Mouse (Mus musculus): ENCODE measurements around the gene Maz. TPM values are rescaled to one million over a fixed set of nuclear protein-coding genes. Genes with fewer than 3 reads are reported as not detected.

Maz gene
- polyA plus RNA-seq, 1 experiment from 2014 or later: 104 TPM

GRCm38 (mm10) chr7:127020031-127020430 is 6.8 kb downstream of the Maz start:
- H3K36me3 ChIP-seq: peaks cover 40% of the 10 kb centered on the region
- no peaks in the 10 kb centered on the region for H3K27me3 ChIP-seq (replicated peaks)
- 0 out of 2 replicates have a peak overlapping the region, but pooled peaks have one; percentile 50 for H3K27ac ChIP-seq
- H3K4me2 ChIP-seq: peak overlapping the region; percentile 98
- 0 out of 2 replicates have a peak overlapping the region, but pooled peaks have one; percentile 9 for H3K9ac ChIP-seq
- no peak for ATAC-seq
- no peaks in the 10 kb centered on the region for H3K9me3 ChIP-seq (replicated peaks)
- WGBS (ENCODE audit: insufficient replicate concordance): 68% methylated on average over 3 of the region's 3 CpGs
- H3K4me3 ChIP-seq: no peak overlapping the region
- peaks cover 84% of the 10 kb centered on the region for H3K4me1 ChIP-seq

GRCm38 (mm10) chr7:127019306-127019960 is 7.4 kb downstream of the Maz start:
- Histone ChIP-seq H3K27me3 (replicated peaks) (no peaks in the 10 kb centered on the region), H3K4me3 (no peak overlapping the region), H3K27ac (0 out of 2 replicates have a peak overlapping the region, but pooled peaks have one; percentile 50), H3K36me3 (peaks cover 40% of the 10 kb centered on the region), H3K4me2 (peak overlapping the region; percentile 98), H3K9me3 (replicated peaks) (no peaks in the 10 kb centered on the region), H3K4me1 (peaks cover 84% of the 10 kb centered on the region), H3K9ac (no peak overlapping the region)
- WGBS (ENCODE audit: insufficient replicate concordance): 74% methylated on average over 14 of the region's 14 CpGs
- ATAC-seq: no peak

- Histone ChIP-seq H3K36me3 (peaks cover 40% of the 10 kb centered on the region), H3K27me3 (replicated peaks) (no peaks in the 10 kb centered on the region), H3K4me3 (no peak overlapping the region), H3K4me2 (peak overlapping the region; percentile 10; the same call in 1 of the 2 replicates), H3K27ac (peak overlapping the region; percentile 62), H3K9me3 (replicated peaks) (no peaks in the 10 kb centered on the region), H3K9ac (peak overlapping the region; percentile 45; the same call in 1 of the 2 replicates), H3K4me1 (peaks cover 84% of the 10 kb centered on the region)
- 76% methylated on average over 15 of the region's 15 CpGs for WGBS (ENCODE audit: insufficient replicate concordance)
- ATAC-seq: no peak
These were observed 8.2 kb downstream of the Maz start for GRCm38 (mm10) chr7:127018416-127019305.

- H3K4me2 ChIP-seq: peak overlapping the region; percentile 10; the same call in 1 of the 2 replicates
- peak overlapping the region; percentile 45; the same call in 1 of the 2 replicates for H3K9ac ChIP-seq
- peaks cover 39% of the 10 kb centered on the region for H3K36me3 ChIP-seq
- peak overlapping the region; percentile 62 for H3K27ac ChIP-seq
- no peak for ATAC-seq
- whole genome bisulfite sequencing (ENCODE audit: insufficient replicate concordance): 46% methylated on average over 6 of the region's 6 CpGs
- peaks cover 81% of the 10 kb centered on the region for H3K4me1 ChIP-seq
- no peaks in the 10 kb centered on the region for H3K27me3 ChIP-seq (replicated peaks)
- H3K9me3 ChIP-seq (replicated peaks): no peaks in the 10 kb centered on the region
- H3K4me3 ChIP-seq: no peak overlapping the region
These were observed 8.9 kb downstream of the Maz start for GRCm38 (mm10) chr7:127017950-127018345.

- Histone ChIP-seq H3K4me1 (peaks cover 78% of the 10 kb centered on the region), H3K9ac (peak within 1 kb of the TSS; percentile 85)
These were observed 9.6 kb downstream of the Maz start, which contains the start of gene Pagr1a for GRCm38 (mm10) chr7:127016971-127017949. Pagr1a (minus strand) TSS chr7:127017352.

GRCm38 (mm10) chr7:127016486-127016938 is 10.3 kb downstream of the Maz start:
- Histone ChIP-seq H3K4me1 (peaks cover 77% of the 10 kb centered on the region), H3K4me2 (peak overlapping the region; percentile 93), H3K9me3 (replicated peaks) (no peaks in the 10 kb centered on the region), H3K9ac (peak overlapping the region; percentile 85), H3K27me3 (replicated peaks) (no peaks in the 10 kb centered on the region), H3K27ac (peak overlapping the region; percentile 92), H3K36me3 (peaks cover 35% of the 10 kb centered on the region), H3K4me3 (peak overlapping the region; percentile 73)
- peak; percentile 70 for ATAC-seq
- under 1% methylated on average over 22 of the region's 22 CpGs for WGBS (ENCODE audit: insufficient replicate concordance)

More at GRCm38 (mm10) chr7:127016971-127017949, 9.6 kb downstream of the Maz start, which contains the start of gene Pagr1a:
- 6% methylated on average over 39 of the region's 39 CpGs for WGBS (ENCODE audit: insufficient replicate concordance)
- Histone ChIP-seq H3K4me2 (peak within 1 kb of the TSS; percentile 93), H3K9me3 (replicated peaks) (no peaks in the 10 kb centered on the region), H3K27me3 (replicated peaks) (no peaks in the 10 kb centered on the region), H3K4me3 (peak within 1 kb of the TSS; percentile 73), H3K36me3 (peaks cover 39% of the 10 kb centered on the region), H3K27ac (peak within 1 kb of the TSS; percentile 92)
- peak; percentile 83 for ATAC-seq

- H3K4me3 ChIP-seq: peak within 1 kb of the TSS; percentile 73
- H3K27me3 ChIP-seq (replicated peaks): no peaks in the 10 kb centered on the region
- peaks cover 35% of the 10 kb centered on the region for H3K36me3 ChIP-seq
- H3K27ac ChIP-seq: peak within 1 kb of the TSS; percentile 92
- peak within 1 kb of the TSS; percentile 93 for H3K4me2 ChIP-seq
- no peaks in the 10 kb centered on the region for H3K9me3 ChIP-seq (replicated peaks)
- H3K4me1 ChIP-seq: peaks cover 75% of the 10 kb centered on the region
- peak within 1 kb of the TSS; percentile 85 for H3K9ac ChIP-seq
- ATAC-seq: no peak
These were observed 10.6 kb downstream of the Maz start, which contains the start of gene Pagr1b for GRCm38 (mm10) chr7:127016481-127016485. Pagr1b (minus strand) TSS chr7:127016484.

- 2% methylated on average over 10 of the region's 10 CpGs for WGBS (ENCODE audit: insufficient replicate concordance)
- H3K9ac ChIP-seq: peak overlapping the region; percentile 85
- peak; percentile 63 for ATAC-seq
- H3K4me3 ChIP-seq: peak overlapping the region; percentile 73
- H3K36me3 ChIP-seq: peaks cover 35% of the 10 kb centered on the region
- no peaks in the 10 kb centered on the region for H3K9me3 ChIP-seq (replicated peaks)
- H3K4me2 ChIP-seq: peak overlapping the region; percentile 93
- peak overlapping the region; percentile 92 for H3K27ac ChIP-seq
- peaks cover 73% of the 10 kb centered on the region for H3K4me1 ChIP-seq
- no peaks in the 10 kb centered on the region for H3K27me3 ChIP-seq (replicated peaks)
These were observed 10.8 kb downstream of the Maz start for GRCm38 (mm10) chr7:127016081-127016480.

GRCm38 (mm10) chr7:127014993-127015392 is 11.8 kb downstream of the Maz start:
- Histone ChIP-seq H3K4me1 (peaks cover 72% of the 10 kb centered on the region), H3K36me3 (peaks cover 35% of the 10 kb centered on the region), H3K27ac (0 out of 2 replicates have a peak overlapping the region, but pooled peaks have one; percentile 92), H3K4me3 (peak overlapping the region; percentile 73; the same call in 1 of the 2 replicates), H3K9ac (peak overlapping the region; percentile 85), H3K4me2 (peak overlapping the region; percentile 93), H3K27me3 (replicated peaks) (no peaks in the 10 kb centered on the region), H3K9me3 (replicated peaks) (no peaks in the 10 kb centered on the region)
- ATAC-seq: no peak
- WGBS (ENCODE audit: insufficient replicate concordance): 93% methylated on average over 12 of the region's 12 CpGs

- H3K4me1 ChIP-seq: peaks cover 74% of the 10 kb centered on the region
- H3K4me3 ChIP-seq: peak within 1 kb of the TSS; percentile 73
- no peaks in the 10 kb centered on the region for H3K9me3 ChIP-seq (replicated peaks)
- peaks cover 35% of the 10 kb centered on the region for H3K36me3 ChIP-seq
- no peak for ATAC-seq
- H3K9ac ChIP-seq: peak within 1 kb of the TSS; percentile 85
- H3K27me3 ChIP-seq (replicated peaks): no peaks in the 10 kb centered on the region
- H3K27ac ChIP-seq: peak within 1 kb of the TSS; percentile 92
- H3K4me2 ChIP-seq: peak within 1 kb of the TSS; percentile 93
- 28% methylated on average over 11 of the region's 11 CpGs for WGBS (ENCODE audit: insufficient replicate concordance)
These were observed 12.5 kb downstream of the Maz start, which contains the start of gene Mvp for GRCm38 (mm10) chr7:127014320-127014719. Mvp (minus strand) TSS chr7:127014621.

- Histone ChIP-seq H3K4me1 (peaks cover 74% of the 10 kb centered on the region), H3K9me3 (replicated peaks) (no peaks in the 10 kb centered on the region), H3K27ac (no peak overlapping the region), H3K36me3 (peaks cover 35% of the 10 kb centered on the region), H3K27me3 (replicated peaks) (no peaks in the 10 kb centered on the region), H3K9ac (no peak overlapping the region), H3K4me2 (peak overlapping the region; percentile 93), H3K4me3 (peak overlapping the region; percentile 59)
- WGBS (ENCODE audit: insufficient replicate concordance): 82% methylated on average over 6 of the region's 6 CpGs
- no peak for ATAC-seq
These were observed 13.5 kb downstream of the Maz start for GRCm38 (mm10) chr7:127013385-127013784.

Measured in liver, embryonic 12.5 days (tissue).